Mouse (Mus musculus): ENCODE data around the gene Slc15a3.

Slc15a3 gene

GRCm38 (mm10) chr19:10839010-10839892 lies at the start of gene Slc15a3:
Gene Slc15a3, plus strand, starts transcription at chr19:10839727.
- no peak for DNase-seq (ENCODE audit: low spot score)

GRCm38 (mm10) chr19:10790323-10790722 lies 49.2 kb upstream of the Slc15a3 start:
- DNase-seq (ENCODE audit: low spot score), result no peak

- DNase-seq (ENCODE audit: low spot score), result peak; percentile 42
Observed at GRCm38 (mm10) chr19:10793044-10793443, 46.5 kb upstream of the Slc15a3 start.

GRCm38 (mm10) chr19:10794916-10795315 lies 44.6 kb upstream of the Slc15a3 start:
- DNase-seq (ENCODE audit: low spot score), result peak; percentile 25

GRCm38 (mm10) chr19:10798576-10798975 lies 41.0 kb upstream of the Slc15a3 start:
- DNase-seq (ENCODE audit: low spot score), result no peak

- DNase-seq (ENCODE audit: low spot score), result no peak
Observed at GRCm38 (mm10) chr19:10799155-10799554, 40.4 kb upstream of the Slc15a3 start.

- DNase-seq (ENCODE audit: low spot score), result peak; percentile 29
Observed at GRCm38 (mm10) chr19:10801070-10801469, 38.5 kb upstream of the Slc15a3 start.

GRCm38 (mm10) chr19:10801906-10802305 lies 37.6 kb upstream of the Slc15a3 start:
- DNase-seq (ENCODE audit: low spot score), result no peak

GRCm38 (mm10) chr19:10803751-10804150 lies 35.8 kb upstream of the Slc15a3 start:
- peak; percentile 38 for DNase-seq (ENCODE audit: low spot score)

GRCm38 (mm10) chr19:10804850-10805660 lies 34.5 kb upstream of the Slc15a3 start:
- no peak for DNase-seq (ENCODE audit: low spot score)

- no peak for DNase-seq (ENCODE audit: low spot score)
Observed at GRCm38 (mm10) chr19:10805661-10806285, 33.8 kb upstream of the Slc15a3 start.

- no peak for DNase-seq (ENCODE audit: low spot score)
Observed at GRCm38 (mm10) chr19:10808524-10809233, 30.8 kb upstream of the Slc15a3 start.

- no peak for DNase-seq (ENCODE audit: low spot score)
Observed at GRCm38 (mm10) chr19:10809428-10810175, 29.9 kb upstream of the Slc15a3 start.

- DNase-seq (ENCODE audit: low spot score), result no peak
Observed at GRCm38 (mm10) chr19:10810176-10810492, 29.4 kb upstream of the Slc15a3 start.

- DNase-seq (ENCODE audit: low spot score), result no peak
Observed at GRCm38 (mm10) chr19:10811471-10811870, 28.1 kb upstream of the Slc15a3 start.

- DNase-seq (ENCODE audit: low spot score), result no peak
Observed at GRCm38 (mm10) chr19:10813039-10813438, 26.5 kb upstream of the Slc15a3 start.

- DNase-seq (ENCODE audit: low spot score), result no peak
Observed at GRCm38 (mm10) chr19:10813905-10814304, 25.6 kb upstream of the Slc15a3 start.

GRCm38 (mm10) chr19:10815871-10816270 lies 23.7 kb upstream of the Slc15a3 start:
- no peak for DNase-seq (ENCODE audit: low spot score)

- DNase-seq (ENCODE audit: low spot score), result no peak
Observed at GRCm38 (mm10) chr19:10816462-10816861, 23.1 kb upstream of the Slc15a3 start.

- DNase-seq (ENCODE audit: low spot score), result no peak
Observed at GRCm38 (mm10) chr19:10818217-10818946, 21.1 kb upstream of the Slc15a3 start.

- no peak for DNase-seq (ENCODE audit: low spot score)
Observed at GRCm38 (mm10) chr19:10821319-10821718, 18.2 kb upstream of the Slc15a3 start.
